Mouse (Mus musculus): ENCODE results near the gene Gatd1. TPM values are rescaled to one million over a fixed set of nuclear protein-coding genes. Genes with fewer than 3 reads are reported as not detected.

Gatd1 gene
- polyA plus RNA-seq, 1 experiment from 2014 or later, result 17.4 TPM

DNA sequence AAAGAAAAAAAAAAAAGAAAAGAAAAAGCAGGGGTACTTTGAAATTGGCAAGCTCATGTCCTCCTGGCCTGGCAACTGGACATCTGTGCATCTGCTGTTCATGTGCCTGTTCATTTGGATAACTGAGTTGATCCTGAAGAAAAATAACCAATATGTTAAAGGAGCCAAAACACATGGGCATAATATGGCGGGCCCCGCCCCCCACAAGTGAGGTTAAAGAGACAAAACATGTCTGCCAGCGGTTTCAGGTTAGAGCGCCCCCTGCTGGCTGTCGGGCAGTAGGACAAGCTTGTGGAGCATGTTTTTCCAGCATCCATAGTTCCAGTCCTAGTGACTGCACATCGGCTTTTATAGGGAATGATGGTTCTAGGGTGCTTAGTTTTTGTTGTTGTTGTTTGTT is 19.2 kb downstream of the Gatd1 start:
- peak; percentile 96 for TF ChIP-seq CTCF (IDR thresholded peaks at IDR 0.05; ENCODE audit: low read depth)
- TF ChIP-seq EP300 (IDR thresholded peaks at IDR 0.05; ENCODE audit: low read depth), result no peak
- DNase-seq (peak; percentile 92), ATAC-seq (no peak)
- no peaks in the 10 kb centered on the region for H3K9me3 ChIP-seq (ENCODE audit: low read length)
- no peak overlapping the region for H3K9ac ChIP-seq (replicated peaks)
- H3K4me1 ChIP-seq (ENCODE audit: insufficient read depth), result peaks cover 22% of the 10 kb centered on the region
- peak overlapping the region; percentile 95 for H3K27ac ChIP-seq (ENCODE audit: low read depth)
- H3K36me3 ChIP-seq (replicated peaks; ENCODE audit: insufficient read depth, low read length), result peaks cover 37% of the 10 kb centered on the region
- 22% methylated on average over 6 of the region's 6 CpGs for WGBS (ENCODE audit: insufficient replicate concordance)
- H3K4me3 ChIP-seq (ENCODE audit: low read depth, low read length), result no peak overlapping the region
- peak overlapping the region; percentile 92 for H3K4me2 ChIP-seq (ENCODE audit: low read depth, low read length)
- H3K27me3 ChIP-seq (ENCODE audit: insufficient read depth, low read length), result no peaks in the 10 kb centered on the region

DNA sequence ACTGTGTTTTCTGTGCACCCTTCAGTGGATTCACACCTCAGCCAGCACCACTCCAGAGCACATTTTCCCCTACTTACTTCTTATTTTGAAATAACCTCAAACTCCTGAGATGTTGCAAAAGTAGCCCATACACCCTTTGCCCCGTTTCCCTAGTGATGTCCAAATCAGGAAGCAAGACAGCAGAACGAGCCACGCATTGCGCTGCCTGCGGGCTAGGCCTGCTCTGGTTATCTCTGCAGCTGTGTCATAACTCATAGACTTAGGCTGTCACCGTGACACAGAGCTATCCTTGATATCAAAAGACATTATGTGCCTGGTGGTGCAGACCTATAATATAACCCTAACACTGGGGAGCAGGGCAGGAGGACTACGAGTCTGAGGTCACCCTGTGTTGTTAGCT is 19.8 kb downstream of the Gatd1 start:
- H3K9ac ChIP-seq (replicated peaks), result 0 out of 2 replicates have a peak overlapping the region, but pooled peaks have one; percentile 31
- peak overlapping the region; percentile 66; the same call in 1 of the 2 replicates for H3K4me3 ChIP-seq (ENCODE audit: low read depth, low read length)
- peak; percentile 70 for DNase-seq
- no peaks in the 10 kb centered on the region for H3K9me3 ChIP-seq (ENCODE audit: low read length)
- peak overlapping the region; percentile 92 for H3K4me2 ChIP-seq (ENCODE audit: low read depth, low read length)
- ATAC-seq, result peak; percentile 35
- peaks cover 31% of the 10 kb centered on the region for H3K36me3 ChIP-seq (replicated peaks; ENCODE audit: insufficient read depth, low read length)
- H3K4me1 ChIP-seq (ENCODE audit: insufficient read depth), result peaks cover 26% of the 10 kb centered on the region
- H3K27me3 ChIP-seq (ENCODE audit: insufficient read depth, low read length), result no peaks in the 10 kb centered on the region
- H3K27ac ChIP-seq (ENCODE audit: low read depth), result peak overlapping the region; percentile 95
- 32% methylated on average over 7 of the region's 7 CpGs for WGBS (ENCODE audit: insufficient replicate concordance)
- TF ChIP-seq CTCF (IDR thresholded peaks at IDR 0.05; ENCODE audit: low read depth) (no peak), EP300 (IDR thresholded peaks at IDR 0.05; ENCODE audit: low read depth) (peak; percentile 77)

DNA sequence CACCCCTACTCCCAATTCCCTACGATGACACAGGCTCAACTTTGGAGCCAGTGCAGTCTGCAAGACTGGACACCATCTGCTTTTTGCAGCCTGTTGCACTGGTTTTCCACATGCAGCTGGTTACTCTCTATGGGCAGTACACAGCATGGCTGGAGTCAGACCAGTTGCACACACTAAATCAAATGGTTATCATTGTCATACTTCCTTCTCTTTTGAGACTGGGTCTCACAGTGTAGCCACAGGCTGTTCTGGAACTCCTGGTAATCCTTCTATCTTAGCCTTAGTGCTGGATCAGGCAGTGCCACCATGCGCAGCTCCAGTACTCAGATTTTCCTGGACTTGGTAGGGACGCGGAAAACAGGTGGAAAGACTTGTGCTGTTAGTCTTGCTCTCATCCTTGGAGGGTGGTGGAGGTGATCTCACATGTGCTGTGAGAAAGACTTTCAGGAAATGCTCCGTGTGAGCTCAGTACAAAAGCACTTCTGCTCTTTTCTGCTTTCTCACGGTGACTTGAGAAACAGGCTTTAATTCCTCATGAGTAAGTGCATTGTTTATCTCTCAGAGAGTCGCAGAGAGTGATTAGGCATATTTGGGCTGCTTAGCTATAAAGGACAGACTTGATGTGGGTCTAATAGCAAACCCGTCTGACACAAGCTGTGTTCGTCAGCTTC is 21.2 kb downstream of the Gatd1 start:
- no peak for DNase-seq

DNA sequence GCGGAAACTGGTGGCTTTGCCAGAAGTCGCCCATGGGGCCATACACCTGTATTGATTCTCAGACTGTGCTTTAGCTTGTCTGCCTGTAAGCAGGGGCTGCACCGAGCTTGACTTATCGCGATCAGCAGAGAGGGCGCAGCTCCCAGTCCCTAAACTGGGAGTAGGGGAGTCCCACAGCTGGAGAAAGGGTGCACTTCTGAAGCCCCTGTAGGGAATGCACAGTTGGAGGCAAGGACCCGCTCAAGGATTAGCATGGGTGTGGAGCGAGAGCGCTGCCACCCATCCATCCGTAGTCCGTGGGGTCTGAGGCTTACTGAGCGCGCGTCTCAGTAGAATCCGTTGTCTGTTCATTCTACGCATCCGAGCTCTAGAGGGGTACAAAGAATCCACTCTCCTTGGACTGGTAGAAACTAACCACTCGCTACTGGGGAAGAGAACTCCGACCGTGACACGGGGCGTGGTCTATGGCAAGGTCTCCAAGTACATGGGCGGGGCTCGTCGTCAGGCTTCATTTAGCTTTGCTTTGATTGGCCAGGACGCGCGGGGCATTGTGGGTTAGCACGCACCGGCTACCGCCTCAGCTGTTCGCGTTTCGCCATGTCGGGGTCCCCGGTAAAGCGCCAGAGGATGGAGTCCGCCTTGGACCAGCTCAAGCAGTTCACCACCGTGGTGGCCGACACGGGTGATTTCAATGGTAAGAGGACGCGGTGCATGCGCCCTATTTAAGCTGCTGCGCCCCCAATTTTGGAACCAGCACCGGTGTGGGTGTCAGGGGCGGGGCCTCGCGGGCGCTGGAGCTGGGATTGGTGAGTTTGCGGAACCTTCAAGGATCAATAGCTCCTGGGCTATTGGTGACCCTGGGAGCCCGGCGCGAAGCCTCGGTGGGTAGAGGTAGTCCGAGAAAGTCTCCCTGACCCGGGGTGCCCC is 22.0 kb downstream of the Gatd1 start, which contains the start of gene Taldo1:
Gene Taldo1, plus strand, starts transcription at position 575 of the 927 bp plus-strand sequence.
- Histone ChIP-seq H3K9me3 (ENCODE audit: low read length) (no peaks in the 10 kb centered on the region), H3K27ac (ENCODE audit: low read depth) (peak within 1 kb of the TSS; percentile 95), H3K9ac (replicated peaks) (peak within 1 kb of the TSS; percentile 75), H3K4me2 (ENCODE audit: low read depth, low read length) (peak within 1 kb of the TSS; percentile 92), H3K4me1 (ENCODE audit: insufficient read depth) (peaks cover 36% of the 10 kb centered on the region), H3K36me3 (replicated peaks; ENCODE audit: insufficient read depth, low read length) (peaks cover 15% of the 10 kb centered on the region), H3K27me3 (ENCODE audit: insufficient read depth, low read length) (no peaks in the 10 kb centered on the region), H3K4me3 (ENCODE audit: low read depth, low read length) (peak within 1 kb of the TSS; percentile 66)
- WGBS (ENCODE audit: insufficient replicate concordance), result under 1% methylated on average over 57 of the region's 57 CpGs
- no peak for TF ChIP-seq EP300 (IDR thresholded peaks at IDR 0.05; ENCODE audit: low read depth)
- no peak for TF ChIP-seq CTCF (IDR thresholded peaks at IDR 0.05; ENCODE audit: low read depth)
- ATAC-seq (peak; percentile 89), DNase-seq (peak; percentile 98)

More for the DNA sequence above, 21.2 kb downstream of the Gatd1 start:
- WGBS (ENCODE audit: insufficient replicate concordance), result 18% methylated on average over 9 of the region's 9 CpGs
- Histone ChIP-seq H3K4me1 (ENCODE audit: insufficient read depth) (peaks cover 36% of the 10 kb centered on the region), H3K9ac (replicated peaks) (peak overlapping the region; percentile 75), H3K4me2 (ENCODE audit: low read depth, low read length) (peak overlapping the region; percentile 92), H3K27ac (ENCODE audit: low read depth) (peak overlapping the region; percentile 95), H3K36me3 (replicated peaks; ENCODE audit: insufficient read depth, low read length) (peaks cover 16% of the 10 kb centered on the region), H3K4me3 (ENCODE audit: low read depth, low read length) (peak overlapping the region; percentile 66), H3K9me3 (ENCODE audit: low read length) (no peaks in the 10 kb centered on the region), H3K27me3 (ENCODE audit: insufficient read depth, low read length) (no peaks in the 10 kb centered on the region)
- ATAC-seq, result peak; percentile 44
- TF ChIP-seq CTCF (IDR thresholded peaks at IDR 0.05; ENCODE audit: low read depth), result no peak
- TF ChIP-seq EP300 (IDR thresholded peaks at IDR 0.05; ENCODE audit: low read depth), result peak; percentile 92

DNA sequence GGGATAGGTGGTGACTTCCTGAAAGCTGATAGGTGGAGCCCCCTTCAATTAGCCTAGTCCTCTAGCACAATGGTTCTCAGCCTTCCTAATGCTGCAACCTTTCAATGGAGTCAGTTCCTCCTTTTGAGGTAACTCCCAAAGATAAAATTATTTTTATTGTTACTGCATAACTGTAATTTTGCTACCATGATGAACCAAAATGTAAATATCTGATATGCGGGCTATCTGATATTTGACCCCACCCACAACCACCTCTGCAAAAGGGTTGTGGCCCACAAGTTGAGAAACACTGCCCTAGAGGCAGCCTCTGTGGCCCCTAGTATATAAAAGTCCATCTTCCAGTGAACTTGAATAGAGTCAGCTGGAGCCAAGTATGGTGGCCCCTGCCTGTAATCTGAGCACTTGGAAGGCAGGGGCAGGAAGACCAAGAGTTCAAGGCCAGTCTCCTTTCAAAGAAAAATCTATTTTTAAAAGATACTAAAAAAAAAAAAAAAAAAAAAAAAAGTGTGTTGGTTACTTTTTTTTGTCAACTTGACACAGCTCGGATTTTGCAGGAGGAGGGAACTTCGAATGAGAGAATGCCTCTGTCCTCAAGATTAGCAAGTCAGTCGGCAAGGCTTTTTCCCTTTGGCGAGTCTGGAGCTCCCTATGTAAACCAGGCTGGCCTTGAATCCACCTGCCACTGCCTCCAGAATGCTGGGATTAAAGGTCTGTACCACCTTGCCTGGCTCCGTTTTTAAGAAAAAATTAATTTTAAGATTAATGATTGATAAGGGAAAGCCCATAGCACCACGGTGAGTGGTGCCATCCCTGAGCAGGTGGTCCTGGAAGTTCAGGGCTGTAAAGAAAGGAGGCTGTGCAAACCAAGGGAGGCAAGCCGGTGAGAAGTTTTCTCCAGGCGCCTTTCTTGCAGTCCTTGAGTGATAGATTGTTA is 23.3 kb downstream of the Gatd1 start:
- Histone ChIP-seq H3K9ac (replicated peaks) (peak overlapping the region; percentile 75; the same call in 1 of the 2 replicates), H3K36me3 (replicated peaks; ENCODE audit: insufficient read depth, low read length) (peaks cover 4% of the 10 kb centered on the region), H3K4me1 (ENCODE audit: insufficient read depth) (peaks cover 36% of the 10 kb centered on the region), H3K4me2 (ENCODE audit: low read depth, low read length) (peak overlapping the region; percentile 92), H3K9me3 (ENCODE audit: low read length) (no peaks in the 10 kb centered on the region), H3K27me3 (ENCODE audit: insufficient read depth, low read length) (no peaks in the 10 kb centered on the region), H3K4me3 (ENCODE audit: low read depth, low read length) (peak overlapping the region; percentile 66; the same call in 1 of the 2 replicates), H3K27ac (ENCODE audit: low read depth) (peak overlapping the region; percentile 95; the same call in 1 of the 2 replicates)
- no peak for TF ChIP-seq CTCF (IDR thresholded peaks at IDR 0.05; ENCODE audit: low read depth)
- TF ChIP-seq EP300 (IDR thresholded peaks at IDR 0.05; ENCODE audit: low read depth), result no peak
- no peak for ATAC-seq
- WGBS (ENCODE audit: insufficient replicate concordance), result 50% methylated on average over 9 of the region's 9 CpGs
- DNase-seq, result no peak
